Mouse (Mus musculus) hindbrain, postnatal 0 days (tissue): Measurements from ENCODE around the gene Prdm13. TPM values are rescaled to one million over a fixed set of nuclear protein-coding genes. Genes with fewer than 3 reads are reported as not detected.

Experiments used
- ATAC-seq: fragments of 200-750 bp; cut with Nextera tagmentation; 2 replicates; pipeline ENCODE4 v1.8.0; 2017; ENCODE audit warnings: mild to moderate bottlenecking, moderate TSS enrichment, moderate library complexity
- DNase-seq: peaks from one replicate; pipeline ENCODE4 v3.0.0-alpha.2; 2015; ENCODE audit warnings: low spot score
- H3K27ac ChIP-seq: fragments of 300-500 bp; sonication (generic); 2 replicates; pipeline ENCODE4 v1.5.1; 2014; ENCODE audit warnings: mild to moderate bottlenecking
- H3K27me3 ChIP-seq: fragments of 300-500 bp; sonication (generic); 2 replicates; pipeline ENCODE4 v1.6.1; 2014; ENCODE audit warnings: low read length, mixed read lengths; ENCODE audit not compliant: insufficient read depth
- H3K36me3 ChIP-seq: fragments of 300-500 bp; sonication (generic); 2 replicates; pipeline ENCODE4 v1.6.1; 2014; ENCODE audit warnings: low read length, mixed read lengths; ENCODE audit not compliant: insufficient read depth
- H3K4me1 ChIP-seq: fragments of 300-500 bp; sonication (generic); 2 replicates; pipeline ENCODE4 v1.6.1; 2014; ENCODE audit warnings: antibody characterized with exemption, low read length, mixed read lengths; ENCODE audit not compliant: insufficient read depth
- H3K4me2 ChIP-seq: fragments of 300-500 bp; sonication (generic); 2 replicates; pipeline ENCODE4 v1.6.1; 2014; ENCODE audit warnings: low read depth, mild to moderate bottlenecking, low read length, moderate library complexity, mixed read lengths
- H3K4me3 ChIP-seq: fragments of 300-500 bp; sonication (generic); 2 replicates; pipeline ENCODE4 v1.5.1; 2014; ENCODE audit warnings: low read length
- H3K9ac ChIP-seq: fragments of 300-500 bp; sonication (generic); replicated peaks from 2 replicates; pipeline ENCODE4 v1.6.1; 2014; ENCODE audit warnings: mild to moderate bottlenecking, low read length, moderate library complexity, mixed read lengths
- H3K9me3 ChIP-seq: fragments of 300-500 bp; sonication (generic); 2 replicates; pipeline ENCODE4 v1.6.1; 2016; ENCODE audit warnings: low read length, mixed read lengths
- CTCF ChIP-seq: IDR thresholded peaks from 2 replicates; pipeline ENCODE4 v1.5.1; 2016; ENCODE audit warnings: antibody characterized with exemption, control low read depth, low read depth
- WGBS: fragments of 180-500 bp; shearing (Covaris S2); extraction: QIAGEN DNeasy Blood & Tissue Kit; methylation state at CpG from one replicate; pipeline ENCODE4 v1.1.7; 2014; 5-methylcytosine and 5-hydroxymethylcytosine counted together
- polyA plus RNA-seq: library from polyadenylated mRNA; unstranded; fragments of >200 nt; fragmentation: Nextera tagmentation; extraction: Ambion mirVana; gene quantifications from 2 replicates; pipeline ENCODE4 v1.2.1, GENCODE M21; 2015
- total RNA-seq: library from RNA; depleted of rRNA; stranded (reverse); fragments of >200 nt; gene quantifications from 2 replicates; pipeline ENCODE4 v1.2.3, GENCODE M21; 2014

Gene Prdm13
- total and polyA plus RNA-seq, 2 experiments from 2014 or later, result 1.5 to 14.5 TPM

DNA sequence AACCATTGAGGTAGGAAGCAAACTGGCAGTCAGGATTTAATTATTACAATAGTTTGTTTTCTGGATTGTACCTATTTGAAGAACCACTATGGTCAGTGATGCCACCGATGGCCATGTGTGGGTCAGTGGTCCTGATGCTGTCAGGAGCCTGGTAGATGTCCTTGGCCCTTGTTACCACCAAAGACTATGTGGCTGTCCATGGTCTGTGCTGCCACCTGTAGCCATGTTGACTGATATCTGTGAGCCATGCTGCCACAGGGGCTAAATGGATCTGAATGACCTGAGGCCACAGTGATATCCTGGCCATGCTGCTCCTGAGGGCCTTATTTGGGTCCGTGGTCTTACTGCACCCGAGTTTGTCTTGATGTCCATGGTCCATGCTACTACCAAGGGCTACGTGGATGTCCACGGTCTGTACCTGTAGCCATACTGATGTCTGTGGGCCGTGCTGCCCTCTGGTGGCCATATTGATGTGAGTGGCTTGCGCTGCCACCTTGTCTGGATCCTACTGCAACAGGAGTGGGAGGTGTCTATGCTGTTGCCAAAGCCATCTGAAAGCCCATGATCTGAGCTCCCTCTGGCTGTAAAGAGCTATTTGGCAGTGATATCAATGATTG, 10.0 kb upstream of the Prdm13 start:
- Histone ChIP-seq H3K9ac (no peak overlapping the region), H3K4me2 (no peak overlapping the region), H3K36me3 (no peaks in the 10 kb centered on the region), H3K4me3 (no peak overlapping the region), H3K27ac (no peak overlapping the region), H3K4me1 (no peaks in the 10 kb centered on the region), H3K27me3 (peaks cover 26% of the 10 kb centered on the region), H3K9me3 (no peaks in the 10 kb centered on the region)
- 39% methylated on average over 7 of the region's 7 CpGs for WGBS
- peak; percentile 86 for TF ChIP-seq CTCF
- peak; percentile 81 for ATAC-seq
- peak; percentile 67 for DNase-seq

DNA sequence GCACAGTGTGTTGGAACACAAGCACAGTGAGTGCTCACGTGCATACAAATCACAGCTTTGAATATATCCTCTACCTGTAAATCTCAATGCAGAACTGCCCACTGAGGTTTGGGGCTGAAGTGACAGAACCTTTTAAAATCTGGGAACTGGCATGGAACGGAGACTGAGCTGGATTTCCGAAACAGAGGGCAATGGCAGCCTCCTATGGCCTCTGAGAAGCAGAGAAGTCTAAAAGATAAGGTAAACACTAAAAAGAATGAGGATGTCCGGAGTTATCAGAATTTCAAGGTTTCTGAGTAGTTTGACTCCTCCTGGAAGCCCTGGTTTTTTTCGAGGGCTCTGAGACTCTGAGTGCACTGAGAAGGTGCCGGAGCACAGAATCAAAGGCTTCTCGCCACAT, 4.5 kb upstream of the Prdm13 start:
- DNase-seq, result no peak
- TF ChIP-seq CTCF, result no peak
- H3K27ac ChIP-seq, result no peak overlapping the region
- H3K4me1 ChIP-seq, result no peaks in the 10 kb centered on the region
- no peaks in the 10 kb centered on the region for H3K36me3 ChIP-seq
- no peak overlapping the region for H3K9ac ChIP-seq
- H3K4me2 ChIP-seq, result no peak overlapping the region
- no peak overlapping the region for H3K4me3 ChIP-seq
- WGBS, result 13% methylated on average over 7 of the region's 7 CpGs
- H3K9me3 ChIP-seq, result no peaks in the 10 kb centered on the region
- ATAC-seq, result no peak
- peaks cover 70% of the 10 kb centered on the region for H3K27me3 ChIP-seq

DNA sequence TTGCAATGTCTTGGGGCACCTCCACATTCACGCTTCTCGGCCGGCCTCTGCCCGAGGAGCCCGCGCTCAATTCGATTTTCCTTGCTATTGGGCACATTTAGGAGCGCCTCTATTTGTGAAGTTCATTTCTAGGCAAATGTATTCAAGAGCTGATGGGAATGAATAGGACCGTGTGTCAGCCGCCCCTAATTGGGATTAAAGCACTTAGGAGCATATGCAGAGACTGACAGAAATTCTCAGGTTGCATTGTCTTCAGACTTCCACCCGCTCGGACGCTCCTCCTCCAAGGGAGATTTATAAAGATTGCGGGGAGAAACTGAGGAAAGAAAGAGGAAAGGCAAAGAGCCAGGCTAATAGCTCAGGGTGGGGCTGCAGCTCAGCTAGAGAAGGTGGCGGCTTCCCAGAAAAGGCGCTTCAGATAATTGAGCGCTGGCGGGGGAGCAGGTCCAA, 3.8 kb upstream of the Prdm13 start:
- DNase-seq, result no peak
- ATAC-seq, result no peak
- TF ChIP-seq CTCF, result no peak
- Histone ChIP-seq H3K9ac (no peak overlapping the region), H3K27ac (no peak overlapping the region), H3K4me3 (peak overlapping the region; percentile 43), H3K4me1 (no peaks in the 10 kb centered on the region), H3K4me2 (peak overlapping the region; percentile 60), H3K36me3 (no peaks in the 10 kb centered on the region), H3K9me3 (no peaks in the 10 kb centered on the region), H3K27me3 (peaks cover 77% of the 10 kb centered on the region)
- WGBS, result 1% methylated on average over 18 of the region's 18 CpGs

DNA sequence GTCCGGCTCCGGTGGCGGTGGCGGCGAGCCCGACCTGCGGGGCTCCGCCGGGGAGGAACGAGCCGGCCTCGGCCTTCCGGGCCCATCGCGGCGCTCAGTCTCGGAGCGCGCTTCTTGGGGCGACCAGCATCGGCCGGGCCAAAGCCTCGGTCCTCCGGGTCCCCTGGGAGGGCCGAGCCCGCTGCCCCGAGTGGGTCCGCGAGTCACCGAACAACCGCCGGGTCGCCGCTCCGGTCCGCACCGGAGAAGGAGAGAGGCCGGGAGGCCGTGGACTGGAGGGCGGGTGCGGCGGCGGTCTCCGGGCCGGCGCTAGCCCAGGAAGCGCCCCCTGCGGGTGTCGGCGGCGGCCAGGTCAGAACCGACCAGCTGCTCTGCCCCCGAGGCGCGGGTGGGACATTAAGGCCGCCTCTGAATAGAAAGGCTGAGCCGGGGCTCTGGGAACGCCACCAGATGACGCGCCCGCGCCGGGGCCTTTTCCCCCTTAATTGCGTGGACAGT, 3.0 kb upstream of the Prdm13 start:
- TF ChIP-seq CTCF, result no peak
- Histone ChIP-seq H3K27me3 (peaks cover 85% of the 10 kb centered on the region), H3K4me2 (peak overlapping the region; percentile 60), H3K36me3 (no peaks in the 10 kb centered on the region), H3K9me3 (no peaks in the 10 kb centered on the region), H3K9ac (peak overlapping the region; percentile 40), H3K4me1 (no peaks in the 10 kb centered on the region), H3K4me3 (peak overlapping the region; percentile 43), H3K27ac (peak overlapping the region; percentile 16; the same call in 1 of the 2 replicates)
- under 1% methylated on average over 41 of the region's 64 CpGs for WGBS
- ATAC-seq, result peak; percentile 57; the same call in 1 of the 2 replicates
- DNase-seq, result peak; percentile 49

DNA sequence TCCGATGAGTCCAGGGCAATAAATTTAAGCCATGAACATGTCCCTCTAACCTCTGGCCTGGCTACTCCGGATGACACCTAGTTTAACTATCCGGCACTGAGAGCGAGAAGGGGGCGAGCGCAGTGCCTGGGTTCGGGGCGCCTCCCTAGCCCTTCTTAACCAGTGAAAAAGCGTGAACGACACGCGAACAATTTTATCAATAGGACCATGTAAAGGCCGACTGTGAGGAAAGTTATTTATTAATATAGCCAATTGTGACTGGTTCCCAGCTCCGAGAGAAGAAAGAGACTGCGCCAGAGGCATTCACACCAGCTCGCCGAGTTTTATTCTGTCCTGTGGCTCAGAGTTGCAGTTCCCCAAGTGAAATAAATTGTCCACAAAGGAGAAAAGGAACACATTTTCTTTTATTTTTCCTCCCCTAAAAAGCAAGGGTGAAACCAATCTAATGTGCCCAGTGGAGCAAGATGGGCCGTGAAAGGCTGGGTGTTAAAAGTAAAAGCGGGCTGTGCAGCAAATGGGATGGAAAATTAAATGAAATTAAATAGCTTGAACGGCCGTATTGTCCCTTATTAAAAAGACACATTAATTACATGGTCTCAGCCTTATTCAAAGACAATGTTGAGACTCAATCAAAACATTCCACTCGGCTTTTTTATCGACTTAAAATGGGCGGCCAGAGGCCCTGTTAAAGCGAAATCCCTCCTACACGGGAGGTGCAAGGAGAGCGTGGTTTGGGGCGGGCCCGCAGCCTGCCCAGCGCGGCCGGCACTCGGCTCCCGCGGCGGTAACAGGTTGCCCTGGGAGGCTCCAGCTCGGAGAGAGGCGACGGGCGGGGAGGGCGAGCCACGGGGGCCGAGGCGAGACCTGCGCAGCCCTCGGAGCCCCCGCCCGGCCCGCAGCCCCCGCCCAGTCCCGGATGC, 2.3 kb upstream of the Prdm13 start:
- DNase-seq, result peak; percentile 46

DNA sequence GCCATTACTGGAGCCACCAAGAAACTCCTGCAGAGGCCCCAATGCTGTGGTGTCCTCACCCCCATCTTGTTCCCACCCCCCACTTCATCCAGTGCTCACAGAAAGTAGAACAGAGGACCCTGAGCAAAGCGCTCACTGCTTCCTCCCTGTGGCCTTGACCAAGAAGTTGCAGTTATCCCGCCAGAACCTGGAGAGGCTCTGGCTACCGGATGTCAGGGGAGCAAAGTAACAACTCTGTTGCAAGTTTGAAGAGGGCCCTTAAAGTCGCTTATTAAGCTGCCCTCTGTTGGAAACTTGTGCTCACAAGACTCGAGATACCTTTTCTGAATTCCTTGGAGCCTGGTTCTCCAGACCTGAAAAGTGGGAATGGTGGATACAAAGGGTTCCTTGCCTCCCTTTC, 1.2 kb upstream of the Prdm13 start:
- TF ChIP-seq CTCF, result peak; percentile 45
- Histone ChIP-seq H3K4me3 (no peak overlapping the region), H3K4me2 (no peak overlapping the region), H3K4me1 (no peaks in the 10 kb centered on the region), H3K9ac (no peak overlapping the region), H3K27ac (no peak overlapping the region), H3K9me3 (no peaks in the 10 kb centered on the region), H3K36me3 (no peaks in the 10 kb centered on the region), H3K27me3 (peaks cover 86% of the 10 kb centered on the region)
- DNase-seq (peak; percentile 46), ATAC-seq (no peak)
- 3% methylated on average over 5 of the region's 5 CpGs for WGBS

More for the DNA sequence above, 2.3 kb upstream of the Prdm13 start:
- H3K9ac ChIP-seq, result peak overlapping the region; percentile 40
- H3K27me3 ChIP-seq, result peaks cover 88% of the 10 kb centered on the region
- TF ChIP-seq CTCF, result no peak
- H3K27ac ChIP-seq, result peak overlapping the region; percentile 16; the same call in 1 of the 2 replicates
- H3K9me3 ChIP-seq, result no peaks in the 10 kb centered on the region
- no peaks in the 10 kb centered on the region for H3K4me1 ChIP-seq
- peak overlapping the region; percentile 60 for H3K4me2 ChIP-seq
- no peaks in the 10 kb centered on the region for H3K36me3 ChIP-seq
- ATAC-seq, result peak; percentile 54
- WGBS, result 5% methylated on average over 47 of the region's 51 CpGs
- H3K4me3 ChIP-seq, result peak overlapping the region; percentile 43
